Mouse (Mus musculus) embryonic facial prominence, embryonic 14.5 days (tissue): ENCODE results near the gene Aqp3. TPM values are rescaled to one million over a fixed set of nuclear protein-coding genes. Genes with fewer than 3 reads are reported as not detected.

Source experiments
- ATAC-seq: fragments of 200-750 bp; cut with Nextera tagmentation; 2 replicates; pipeline ENCODE4 v1.8.0; 2017; ENCODE audit warnings: low read depth, moderate number of reproducible peaks, moderate TSS enrichment
- DNase-seq: peaks from one replicate; pipeline ENCODE4 v3.0.0-alpha.2; 2015; ENCODE audit warnings: low spot score
- H3K27ac ChIP-seq: fragments of 300-500 bp; sonication (generic); replicated peaks from 2 replicates; pipeline ENCODE4 v1.5.1; 2014; ENCODE audit warnings: low read depth, mild to moderate bottlenecking, low read length, moderate library complexity
- H3K27me3 ChIP-seq: fragments of 300-500 bp; sonication (generic); replicated peaks from 2 replicates; pipeline ENCODE4 v1.6.1; 2014; ENCODE audit warnings: low read length; ENCODE audit not compliant: control insufficient read depth, insufficient read depth
- H3K36me3 ChIP-seq: fragments of 300-500 bp; sonication (generic); 2 replicates; pipeline ENCODE4 v1.6.1; 2014; ENCODE audit warnings: low read length, mixed read lengths; ENCODE audit not compliant: control insufficient read depth, insufficient read depth
- H3K4me1 ChIP-seq: fragments of 300-500 bp; sonication (generic); 2 replicates; pipeline ENCODE4 v1.6.1; 2014; ENCODE audit warnings: antibody characterized with exemption, low read length; ENCODE audit not compliant: control insufficient read depth, insufficient read depth
- H3K4me2 ChIP-seq: fragments of 300-500 bp; sonication (generic); 2 replicates; pipeline ENCODE4 v1.6.1; 2014; ENCODE audit warnings: low read depth, mild to moderate bottlenecking, low read length, moderate library complexity, mixed read lengths
- H3K4me3 ChIP-seq: fragments of 300-500 bp; sonication (generic); 2 replicates; pipeline ENCODE4 v1.5.1; 2014; ENCODE audit warnings: low read depth, mild to moderate bottlenecking, low read length
- H3K9ac ChIP-seq: fragments of 300-500 bp; sonication (generic); 2 replicates; pipeline ENCODE4 v1.6.1; 2014; ENCODE audit warnings: low read depth, mild to moderate bottlenecking, low read length, moderate library complexity, mixed read lengths
- H3K9me3 ChIP-seq: fragments of 300-500 bp; sonication (generic); 2 replicates; pipeline ENCODE4 v1.6.1; 2016; ENCODE audit warnings: low read length; ENCODE audit not compliant: control insufficient read depth
- WGBS: fragments of 180-500 bp; shearing (Covaris S2); extraction: QIAGEN DNeasy Blood & Tissue Kit; methylation state at CpG from one replicate; pipeline ENCODE4 v1.1.7; 2014; 5-methylcytosine and 5-hydroxymethylcytosine counted together
- polyA plus RNA-seq: library from polyadenylated mRNA; unstranded; fragments of >200 nt; fragmentation: Nextera tagmentation; extraction: Ambion mirVana; gene quantifications from 2 replicates; pipeline ENCODE4 v1.2.1, GENCODE M21; 2014

Gene Aqp3
- polyA plus RNA-seq, 1 experiment from 2014 or later: 18.4 TPM

DNA sequence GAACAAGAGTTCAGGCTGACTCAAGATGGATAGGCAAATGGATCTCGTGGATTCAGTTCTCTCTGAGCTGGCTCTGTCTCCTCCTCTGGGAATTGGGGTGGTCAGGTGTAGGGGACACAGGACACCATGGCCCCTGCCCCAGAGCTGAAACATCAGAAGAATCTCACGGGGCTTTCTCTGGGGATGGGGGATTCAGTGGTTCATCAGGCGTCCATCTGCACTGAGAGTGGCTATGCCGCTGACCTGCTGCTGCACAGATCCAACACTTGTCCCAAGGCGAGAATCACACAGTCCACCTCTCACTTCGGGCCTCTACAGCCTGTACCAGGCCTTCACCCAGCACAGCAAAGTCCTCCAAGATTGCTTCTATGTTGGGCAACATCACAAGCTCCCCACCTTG is 17.1 kb upstream of the Aqp3 start:
- Histone ChIP-seq H3K4me1 (no peaks in the 10 kb centered on the region), H3K4me3 (no peak overlapping the region), H3K27me3 (no peaks in the 10 kb centered on the region), H3K9me3 (no peaks in the 10 kb centered on the region), H3K4me2 (no peak overlapping the region), H3K27ac (no peak overlapping the region; the same call in 1 of the 2 replicates), H3K9ac (no peak overlapping the region), H3K36me3 (peaks cover 63% of the 10 kb centered on the region)
- no peak for DNase-seq
- 69% methylated on average over 6 of the region's 6 CpGs for WGBS
- ATAC-seq: no peak

DNA sequence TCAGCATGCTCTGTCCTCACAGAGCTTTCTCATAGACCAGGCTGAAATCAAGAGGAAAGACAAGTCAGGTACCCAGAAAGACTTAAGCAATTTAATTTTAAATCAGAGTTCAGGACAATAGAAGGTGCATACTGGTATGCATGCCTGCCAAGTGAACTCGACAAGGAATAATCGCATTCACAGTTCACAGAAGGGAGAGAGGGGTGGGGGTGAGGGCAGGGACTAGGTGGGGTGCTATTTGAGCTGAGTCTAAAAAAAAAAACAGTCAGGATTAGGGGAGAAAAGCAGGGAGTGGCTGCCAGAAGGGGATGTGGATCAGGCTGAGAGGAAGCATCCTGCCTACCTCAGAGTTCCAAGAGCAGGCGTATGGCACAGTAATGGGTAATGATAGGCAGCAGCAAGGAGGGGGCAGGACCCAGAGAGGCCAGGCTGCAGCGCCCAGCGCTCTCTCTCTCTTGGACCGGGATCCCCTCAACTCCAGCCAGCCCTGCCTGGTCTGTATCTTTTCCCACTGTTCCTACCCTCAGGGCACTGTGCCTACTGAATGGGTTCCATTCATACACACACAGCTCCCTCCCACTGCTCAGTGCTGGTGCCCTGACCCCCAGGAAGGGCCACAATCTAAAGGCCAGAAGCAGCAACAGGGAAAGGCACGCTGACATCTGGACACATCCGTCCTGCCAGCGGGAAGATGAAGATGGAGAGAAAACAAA is 16.5 kb upstream of the Aqp3 start:
- no peak overlapping the region for H3K4me3 ChIP-seq
- no peak overlapping the region for H3K9ac ChIP-seq
- no peak overlapping the region; the same call in 1 of the 2 replicates for H3K27ac ChIP-seq
- H3K36me3 ChIP-seq: peaks cover 57% of the 10 kb centered on the region
- H3K9me3 ChIP-seq: no peaks in the 10 kb centered on the region
- no peak overlapping the region for H3K4me2 ChIP-seq
- WGBS: 52% methylated on average over 9 of the region's 9 CpGs
- H3K27me3 ChIP-seq: no peaks in the 10 kb centered on the region
- no peaks in the 10 kb centered on the region for H3K4me1 ChIP-seq
- DNase-seq (peak; percentile 47), ATAC-seq (peak; percentile 62)

DNA sequence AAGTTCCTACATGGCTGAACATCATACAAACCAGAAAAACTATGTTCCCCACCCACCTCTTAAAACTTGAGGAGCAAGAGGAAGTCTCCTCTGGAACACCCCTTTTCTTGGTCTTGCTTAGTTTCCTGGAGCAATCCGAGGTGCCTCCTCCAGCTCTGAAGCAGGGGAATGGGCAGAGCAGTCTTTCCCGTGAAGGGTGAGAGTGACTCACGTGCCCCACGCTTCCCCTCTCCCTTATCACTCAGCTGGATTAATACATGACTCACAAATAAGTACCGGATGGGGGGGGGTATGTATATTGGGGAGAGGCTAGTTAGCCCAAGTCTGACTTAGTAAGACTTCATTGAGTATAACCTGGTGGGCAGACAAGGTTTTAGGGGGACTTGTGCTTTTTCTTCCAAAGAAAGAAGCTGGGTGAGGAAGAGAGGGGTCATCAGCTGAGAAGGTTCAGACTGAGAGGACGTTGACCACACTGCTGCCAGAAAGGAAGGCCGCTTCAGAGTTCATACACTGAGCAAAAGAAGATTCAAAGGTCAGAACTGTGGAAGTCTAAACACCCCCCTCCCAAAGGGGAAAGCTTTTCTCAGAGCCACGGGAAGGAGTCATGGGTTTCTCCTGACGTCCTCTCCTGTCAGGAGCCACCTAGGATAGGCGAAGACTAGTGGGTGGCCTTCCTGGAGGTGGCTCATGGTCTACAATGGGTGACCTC is 10.9 kb upstream of the Aqp3 start:
- H3K4me2 ChIP-seq: no peak overlapping the region
- no peaks in the 10 kb centered on the region for H3K4me1 ChIP-seq
- DNase-seq (no peak), ATAC-seq (no peak)
- H3K27ac ChIP-seq: no peak overlapping the region
- H3K9ac ChIP-seq: no peak overlapping the region
- no peak overlapping the region for H3K4me3 ChIP-seq
- 80% methylated on average over 10 of the region's 10 CpGs for WGBS
- no peaks in the 10 kb centered on the region for H3K27me3 ChIP-seq
- no peaks in the 10 kb centered on the region for H3K9me3 ChIP-seq
- peaks cover 2% of the 10 kb centered on the region; the same call in 1 of the 2 replicates for H3K36me3 ChIP-seq

DNA sequence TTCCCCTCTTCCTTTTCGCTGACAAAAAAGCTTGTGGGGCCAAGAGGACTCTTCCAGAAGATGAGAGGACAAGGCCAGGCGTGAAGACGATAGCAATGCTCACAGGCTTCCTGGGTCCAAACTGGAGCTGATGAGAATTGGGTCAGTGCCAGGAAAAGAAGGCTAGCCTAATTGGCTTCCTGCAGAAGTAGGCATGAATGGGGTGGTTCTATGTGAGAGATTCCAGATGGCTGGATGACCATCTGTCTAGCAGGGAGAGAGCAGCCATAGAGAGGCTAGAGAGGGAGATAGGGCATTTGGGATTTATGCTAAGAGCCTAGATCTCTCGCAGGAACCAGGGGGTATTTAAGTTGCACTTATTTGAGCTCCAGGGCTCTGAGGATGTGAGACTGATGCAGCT is 9.5 kb upstream of the Aqp3 start:
- Histone ChIP-seq H3K9me3 (no peaks in the 10 kb centered on the region), H3K9ac (no peak overlapping the region), H3K36me3 (no peaks in the 10 kb centered on the region), H3K4me1 (no peaks in the 10 kb centered on the region), H3K4me2 (no peak overlapping the region), H3K4me3 (no peak overlapping the region), H3K27me3 (no peaks in the 10 kb centered on the region), H3K27ac (no peak overlapping the region)
- ATAC-seq (peak; percentile 12; the same call in 1 of the 2 replicates), DNase-seq (no peak)
- WGBS: 69% methylated on average over 4 of the region's 4 CpGs

DNA sequence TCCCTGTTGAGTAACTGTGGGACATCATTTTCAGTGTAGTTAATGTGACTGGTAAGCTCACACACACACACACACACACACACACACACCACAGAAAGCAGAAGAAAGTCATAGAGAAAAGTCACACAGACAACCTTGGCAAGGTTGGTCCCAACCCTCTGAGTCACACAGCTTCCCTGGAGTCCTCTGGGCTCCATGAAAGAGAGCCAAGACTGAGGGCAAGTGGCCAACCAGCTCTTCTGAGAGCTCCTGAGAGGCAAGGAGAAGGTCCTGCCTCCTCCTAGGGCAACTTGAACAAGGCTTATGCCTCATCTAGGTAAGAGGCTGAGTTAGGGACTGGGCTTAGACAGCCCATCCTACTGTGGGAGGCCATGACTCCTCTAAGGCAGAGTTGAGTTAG is 4.9 kb upstream of the Aqp3 start:
- Histone ChIP-seq H3K9ac (no peak overlapping the region), H3K4me3 (no peak overlapping the region), H3K4me1 (peaks cover 7% of the 10 kb centered on the region; the same call in 1 of the 2 replicates), H3K36me3 (no peaks in the 10 kb centered on the region), H3K4me2 (no peak overlapping the region), H3K27me3 (peaks cover 10% of the 10 kb centered on the region), H3K9me3 (no peaks in the 10 kb centered on the region), H3K27ac (no peak overlapping the region)
- ATAC-seq (no peak), DNase-seq (no peak)

DNA sequence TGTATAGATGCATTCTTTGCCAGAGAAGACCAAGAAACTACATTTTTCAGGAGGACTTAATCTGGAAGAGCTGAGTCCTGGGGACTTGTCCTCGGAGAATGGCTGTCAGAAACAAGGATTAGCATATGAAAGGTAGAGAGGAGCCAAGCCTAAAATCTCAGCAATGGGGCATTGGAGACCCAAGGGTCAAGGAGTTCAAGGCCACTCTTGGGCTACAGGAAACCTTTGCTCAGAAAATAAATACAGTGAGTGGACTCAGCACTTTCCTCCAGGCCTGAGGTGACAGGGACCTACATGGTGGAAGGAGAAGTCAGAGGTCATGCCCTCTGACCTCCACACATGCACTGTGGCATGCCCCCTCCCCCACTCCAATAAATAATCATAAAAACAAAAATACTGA is 3.0 kb upstream of the Aqp3 start:
- Histone ChIP-seq H3K4me2 (no peak overlapping the region), H3K4me1 (peaks cover 8% of the 10 kb centered on the region; the same call in 1 of the 2 replicates), H3K9me3 (no peaks in the 10 kb centered on the region), H3K27ac (no peak overlapping the region), H3K27me3 (peaks cover 21% of the 10 kb centered on the region), H3K36me3 (no peaks in the 10 kb centered on the region), H3K4me3 (no peak overlapping the region), H3K9ac (no peak overlapping the region)
- ATAC-seq (no peak), DNase-seq (no peak)
- WGBS: 36% methylated on average over 1 of the region's 1 CpGs

DNA sequence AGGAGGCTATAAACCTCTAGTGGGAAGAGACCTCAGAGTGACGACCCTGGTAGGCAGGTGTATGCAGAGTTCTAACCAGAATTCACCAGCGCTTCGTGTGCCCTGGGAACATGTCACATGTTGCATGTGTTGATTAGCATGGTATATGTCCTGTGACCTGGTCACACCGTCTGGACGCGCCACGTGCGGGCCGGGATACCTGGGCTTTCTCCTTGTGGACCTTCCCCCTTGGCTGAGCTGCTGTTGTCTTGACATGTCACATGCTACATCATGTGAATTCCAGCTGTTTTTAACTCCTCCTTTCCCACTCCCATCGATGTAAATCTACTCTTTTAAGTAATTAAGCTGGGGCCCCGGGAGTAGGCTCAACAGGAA is 581 bp upstream of the Aqp3 start:
- Histone ChIP-seq H3K27me3 (peaks cover 21% of the 10 kb centered on the region), H3K9ac (peak overlapping the region; percentile 58; the same call in 1 of the 2 replicates), H3K4me2 (peak overlapping the region; percentile 82), H3K27ac (no peak overlapping the region), H3K36me3 (no peaks in the 10 kb centered on the region), H3K4me3 (peak overlapping the region; percentile 45), H3K4me1 (peaks cover 8% of the 10 kb centered on the region), H3K9me3 (no peaks in the 10 kb centered on the region)
- 10% methylated on average over 11 of the region's 11 CpGs for WGBS
- ATAC-seq (no peak), DNase-seq (no peak)

DNA sequence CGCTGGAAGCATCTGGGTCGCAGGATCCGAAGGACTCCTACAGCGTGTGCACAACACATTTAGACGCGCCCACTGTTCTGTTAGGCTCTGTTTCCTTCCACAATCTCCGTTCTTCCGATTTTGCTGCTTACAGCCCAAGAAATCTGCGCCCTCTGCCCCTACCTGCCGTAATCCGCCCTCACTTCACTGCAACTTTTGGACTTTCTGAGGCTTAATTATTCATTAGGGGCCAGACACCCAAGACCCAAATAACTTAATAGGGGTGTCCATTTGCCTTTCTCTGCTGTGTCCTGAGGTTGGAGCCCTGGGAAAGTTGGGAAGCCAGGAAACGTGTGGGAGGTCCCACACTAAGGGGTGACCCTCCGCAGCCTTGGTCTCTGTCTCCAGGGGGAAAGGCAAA is 602 bp downstream of the Aqp3 start:
- Histone ChIP-seq H3K9me3 (no peaks in the 10 kb centered on the region), H3K36me3 (no peaks in the 10 kb centered on the region), H3K4me3 (peak overlapping the region; percentile 45), H3K4me2 (peak overlapping the region; percentile 82), H3K27me3 (peaks cover 21% of the 10 kb centered on the region), H3K9ac (peak overlapping the region; percentile 58; the same call in 1 of the 2 replicates), H3K4me1 (peaks cover 8% of the 10 kb centered on the region), H3K27ac (no peak overlapping the region)
- DNase-seq (no peak), ATAC-seq (no peak)
- 47% methylated on average over 13 of the region's 13 CpGs for WGBS
